10 mouse cellular contexts compared by ENCODE assay signal in genomic region chr11:116146294-116146985, GRCm38 (mm10). TPM values are rescaled to one million over a fixed set of nuclear protein-coding genes. Genes with fewer than 3 reads are reported as not detected.
A peak's percentile ranks its signal among the peaks of the same experiment; 100 is the strongest.
DNase-seq lines count a peak whose midpoint lies in the region; ATAC-seq and TF ChIP-seq lines count a peak whose summit lies in the region.
"Had no signal": no experiment of that assay in that cellular context is flagged by ENCODE, and none has a peak within 500 bp of the region (broad histone marks: within the 10 kb centered on the region; RNA-seq: fewer than 3 reads in every experiment).

No protein-coding gene starts in this region.

- H3K4me1 ChIP-seq in liver, postnatal 0 days (ENCODE audit: insufficient read depth): peaks cover 26% of the 10 kb centered on the region
- no peaks in the 10 kb centered on the region for H3K4me1 ChIP-seq in kidney, embryonic 16.5 days (ENCODE audit: insufficient read depth, low read length)
- no peaks in the 10 kb centered on the region for H3K4me1 ChIP-seq in lung, embryonic 14.5 days (ENCODE audit: insufficient read depth)

- TF ChIP-seq EP300 in liver, postnatal 0 days (IDR thresholded peaks at IDR 0.05; ENCODE audit: low read depth): no peak

- peaks cover 13% of the 10 kb centered on the region for H3K36me3 ChIP-seq in liver, postnatal 0 days (replicated peaks; ENCODE audit: insufficient read depth, low read length)
- H3K36me3 ChIP-seq in kidney, embryonic 16.5 days (ENCODE audit: insufficient read depth, low read length): peaks cover 75% of the 10 kb centered on the region
- peaks cover 92% of the 10 kb centered on the region for H3K36me3 ChIP-seq in lung, embryonic 14.5 days (ENCODE audit: insufficient read depth)

- H3K4me2 ChIP-seq in liver, postnatal 0 days (ENCODE audit: low read depth, low read length): no peak overlapping the region
- no peak overlapping the region for H3K4me2 ChIP-seq in kidney, embryonic 16.5 days (replicated peaks; ENCODE audit: low read depth, low read length)
- H3K4me2 ChIP-seq in lung, embryonic 14.5 days: no peak overlapping the region
- H3K4me2 ChIP-seq: heart, embryonic 13.5 days had no signal

- no peaks in the 10 kb centered on the region for H3K9me3 ChIP-seq in liver, postnatal 0 days (ENCODE audit: low read length)
- H3K9me3 ChIP-seq in kidney, embryonic 16.5 days (ENCODE audit: low read length): no peaks in the 10 kb centered on the region
- no peaks in the 10 kb centered on the region for H3K9me3 ChIP-seq in lung, embryonic 14.5 days (ENCODE audit: low read depth, low read length)
- H3K9me3 ChIP-seq: heart, embryonic 13.5 days had no signal

- no peak for TF ChIP-seq CTCF in liver, postnatal 0 days (IDR thresholded peaks at IDR 0.05; ENCODE audit: low read depth)
- TF ChIP-seq CTCF in lung, embryonic 14.5 days (IDR thresholded peaks at IDR 0.05; ENCODE audit: low read depth): no peak

- H3K27me3 ChIP-seq in liver, postnatal 0 days (ENCODE audit: insufficient read depth, low read length): no peaks in the 10 kb centered on the region
- no peaks in the 10 kb centered on the region for H3K27me3 ChIP-seq in kidney, embryonic 16.5 days (ENCODE audit: insufficient read depth, low read length)
- no peaks in the 10 kb centered on the region for H3K27me3 ChIP-seq in lung, embryonic 14.5 days (ENCODE audit: insufficient read depth, low read length)
- H3K27me3 ChIP-seq: heart, embryonic 13.5 days had no signal

- no peak overlapping the region for H3K9ac ChIP-seq in liver, postnatal 0 days (replicated peaks)
- no peak overlapping the region for H3K9ac ChIP-seq in kidney, embryonic 16.5 days (replicated peaks; ENCODE audit: low read length)
- no peak overlapping the region for H3K9ac ChIP-seq in lung, embryonic 14.5 days
- H3K9ac ChIP-seq: heart, embryonic 13.5 days had no signal

- no peak for DNase-seq in liver, postnatal 0 days
- DNase-seq in liver: no peak
- peak; percentile 82 for DNase-seq in cerebellum, adult 9-11 months
- peak; percentile 32 for DNase-seq in lung, embryonic 14.5 days
- no peak for DNase-seq in embryo, embryonic 9.5 days (ENCODE audit: extremely low spot score)
- DNase-seq in embryo, embryonic 10 days (ENCODE audit: low spot score): no peak
- no peak for DNase-seq in thymus, postnatal 25 days

- H3K4me3 ChIP-seq in liver, postnatal 0 days (ENCODE audit: low read depth, low read length): no peak overlapping the region
- no peak overlapping the region for H3K4me3 ChIP-seq in kidney, embryonic 16.5 days (ENCODE audit: low read length)
- no peak overlapping the region for H3K4me3 ChIP-seq in lung, embryonic 14.5 days (ENCODE audit: low read depth, low read length)
- H3K4me3 ChIP-seq: heart, embryonic 13.5 days; myocyte had no signal

- WGBS in liver, postnatal 0 days (ENCODE audit: insufficient replicate concordance): 80% methylated on average over 25 of the region's 25 CpGs
- 76% methylated on average over 25 of the region's 25 CpGs for WGBS in kidney, embryonic 16.5 days
- WGBS in lung, embryonic 14.5 days: 74% methylated on average over 25 of the region's 25 CpGs

- H3K27ac ChIP-seq in liver, postnatal 0 days (ENCODE audit: low read depth): peak overlapping the region; percentile 30; the same call in 1 of the 2 replicates
- 0 out of 2 replicates have a peak overlapping the region, but pooled peaks have one; percentile 45 for H3K27ac ChIP-seq in kidney, embryonic 16.5 days (ENCODE audit: low read length)
- H3K27ac ChIP-seq in lung, embryonic 14.5 days (ENCODE audit: low read depth): 0 out of 2 replicates have a peak overlapping the region, but pooled peaks have one; percentile 1
- H3K27ac ChIP-seq: heart, embryonic 13.5 days had no signal

- no peak for ATAC-seq in liver, postnatal 0 days
- ATAC-seq in kidney, embryonic 16.5 days (ENCODE audit: low FRiP score, low TSS enrichment): no peak
- no peak for ATAC-seq in lung, embryonic 14.5 days (ENCODE audit: insufficient read depth)

RNA-seq across cellular contexts. Expression of gene Mrpl38, which starts 7.8 kb away (rescaled TPM):
- 43.9 and 44.0 TPM in 2 replicates for polyA plus RNA-seq in liver, postnatal 0 days (2015; fragmentation: Nextera tagmentation; extraction: Ambion mirVana)
- 119 and 120 TPM in 2 replicates for polyA plus RNA-seq in kidney, embryonic 16.5 days (2015; fragmentation: Nextera tagmentation; extraction: Ambion mirVana)
- 89.3 and 91.9 TPM in 2 replicates for polyA plus RNA-seq in lung, embryonic 14.5 days (2014; fragmentation: Nextera tagmentation; extraction: Ambion mirVana)

RNA-seq across cellular contexts. Expression of gene Trim65, which starts 15.5 kb away (rescaled TPM):
- 1.1 and 1.2 TPM in 2 replicates for polyA plus RNA-seq in liver, postnatal 0 days (2015; fragmentation: Nextera tagmentation; extraction: Ambion mirVana)
- 4.9 and 6.3 TPM in 2 replicates for polyA plus RNA-seq in kidney, embryonic 16.5 days (2015; fragmentation: Nextera tagmentation; extraction: Ambion mirVana)
- 3.7 and 3.9 TPM in 2 replicates for polyA plus RNA-seq in lung, embryonic 14.5 days (2014; fragmentation: Nextera tagmentation; extraction: Ambion mirVana)

RNA-seq across cellular contexts. Expression of gene Trim47, which starts 19.4 kb away (rescaled TPM):
- 5.7 and 7.4 TPM in 2 replicates for polyA plus RNA-seq in liver, postnatal 0 days (2015; fragmentation: Nextera tagmentation; extraction: Ambion mirVana)
- polyA plus RNA-seq in kidney, embryonic 16.5 days (2015; fragmentation: Nextera tagmentation; extraction: Ambion mirVana): 23.9 and 31.2 TPM in 2 replicates
- polyA plus RNA-seq in lung, embryonic 14.5 days (2014; fragmentation: Nextera tagmentation; extraction: Ambion mirVana): 12.7 and 13.2 TPM in 2 replicates

RNA-seq across cellular contexts. Expression of gene Fbf1, which starts 21.5 kb away (rescaled TPM):
- 2.2 and 2.3 TPM in 2 replicates for polyA plus RNA-seq in liver, postnatal 0 days (2015; fragmentation: Nextera tagmentation; extraction: Ambion mirVana)
- 38.7 and 45.6 TPM in 2 replicates for polyA plus RNA-seq in kidney, embryonic 16.5 days (2015; fragmentation: Nextera tagmentation; extraction: Ambion mirVana)
- 30.9 and 35.2 TPM in 2 replicates for polyA plus RNA-seq in lung, embryonic 14.5 days (2014; fragmentation: Nextera tagmentation; extraction: Ambion mirVana)

RNA-seq across cellular contexts. Expression of gene Ten1, which starts 52.2 kb away (rescaled TPM):
- polyA plus RNA-seq in liver, postnatal 0 days (2015; fragmentation: Nextera tagmentation; extraction: Ambion mirVana): 20.7 and 22.8 TPM in 2 replicates
- polyA plus RNA-seq in kidney, embryonic 16.5 days (2015; fragmentation: Nextera tagmentation; extraction: Ambion mirVana): 85.0 and 85.9 TPM in 2 replicates
- 64.1 and 66.7 TPM in 2 replicates for polyA plus RNA-seq in lung, embryonic 14.5 days (2014; fragmentation: Nextera tagmentation; extraction: Ambion mirVana)

Comparison
In these comparisons a context has a peak if more than half of its experiments do, and no peak if none do; other contexts are left out.
1. DNase-seq: peak in cerebellum, adult 9-11 months (single experiment) and lung, embryonic 14.5 days (single experiment); none in liver, postnatal 0 days (single experiment), liver (single experiment), embryo, embryonic 9.5 days (single experiment), embryo, embryonic 10 days (single experiment) and thymus, postnatal 25 days (single experiment).
2. Peak in every context shown above with its lines, with median percentiles within 50 percentile points of each other: H3K27ac ChIP-seq.